Mouse (Mus musculus) ES-CJ7 (cell line): ENCODE data around the gene Dhrs4.

Experiments
- DNase-seq: peaks from one replicate; pipeline ENCODE4 v3.0.0; 2011; ENCODE audit warnings: low read depth, low spot score

Dhrs4 gene

GRCm38 (mm10) chr14:55478651-55479599, at the start of gene Dhrs4:
Gene Dhrs4 (plus strand): TSS chr14:55478758.
- DNase-seq = peak; percentile 91

GRCm38 (mm10) chr14:55430255-55430654, 48.3 kb upstream of the Dhrs4 start:
- DNase-seq = no peak

GRCm38 (mm10) chr14:55433052-55433451, 45.5 kb upstream of the Dhrs4 start:
- DNase-seq = no peak

- no peak for DNase-seq
These were observed 43.7 kb upstream of the Dhrs4 start for GRCm38 (mm10) chr14:55434825-55435224.

GRCm38 (mm10) chr14:55437118-55437517, 41.4 kb upstream of the Dhrs4 start:
- no peak for DNase-seq

GRCm38 (mm10) chr14:55438193-55438784, 40.3 kb upstream of the Dhrs4 start:
- DNase-seq = peak; percentile 73

- DNase-seq = no peak
These were observed 20.9 kb upstream of the Dhrs4 start for GRCm38 (mm10) chr14:55457693-55458092.

GRCm38 (mm10) chr14:55458273-55458672, 20.3 kb upstream of the Dhrs4 start:
- DNase-seq = peak; percentile 95

GRCm38 (mm10) chr14:55458761-55459160, 19.8 kb upstream of the Dhrs4 start:
- no peak for DNase-seq

GRCm38 (mm10) chr14:55459796-55460195, 18.8 kb upstream of the Dhrs4 start:
- DNase-seq = peak; percentile 28

- DNase-seq = no peak
These were observed 18.3 kb upstream of the Dhrs4 start for GRCm38 (mm10) chr14:55460297-55460696.

GRCm38 (mm10) chr14:55461757-55462156, 16.8 kb upstream of the Dhrs4 start:
- DNase-seq = no peak

GRCm38 (mm10) chr14:55466481-55466880, 12.1 kb upstream of the Dhrs4 start:
- no peak for DNase-seq

- DNase-seq = no peak
These were observed 11.4 kb upstream of the Dhrs4 start for GRCm38 (mm10) chr14:55467108-55467507.

- DNase-seq = no peak
These were observed 10.2 kb upstream of the Dhrs4 start for GRCm38 (mm10) chr14:55468301-55468741.

- no peak for DNase-seq
These were observed 9.5 kb upstream of the Dhrs4 start for GRCm38 (mm10) chr14:55469041-55469440.

GRCm38 (mm10) chr14:55469821-55470220, 8.7 kb upstream of the Dhrs4 start:
- no peak for DNase-seq

- peak; percentile 19 for DNase-seq
These were observed 7.8 kb upstream of the Dhrs4 start for GRCm38 (mm10) chr14:55470806-55471205.

GRCm38 (mm10) chr14:55475654-55476053, 2.9 kb upstream of the Dhrs4 start:
- no peak for DNase-seq

GRCm38 (mm10) chr14:55477421-55477820, 1.1 kb upstream of the Dhrs4 start:
- DNase-seq = no peak

GRCm38 (mm10) chr14:55477829-55478228, 729 bp upstream of the Dhrs4 start:
- DNase-seq = no peak

- no peak for DNase-seq
These were observed 1.1 kb downstream of the Dhrs4 start for GRCm38 (mm10) chr14:55479629-55480028.
